Mouse (Mus musculus) gastrocnemius, adult 2 months (tissue): ENCODE data around the gene Paip2b. TPM values are rescaled to one million over a fixed set of nuclear protein-coding genes. Genes with fewer than 3 reads are reported as not detected.
A peak's percentile ranks its signal among the peaks of the same experiment; 100 is the strongest.

Experiments
- DNase-seq: peaks from one replicate; pipeline ENCODE4 v3.0.0; 2022
- H3K27ac ChIP-seq: fragments of 200-600 bp; 2 replicates; pipeline ENCODE4 v1.8.1; 2022; ENCODE audit warnings: mild to moderate bottlenecking
- H3K4me3 ChIP-seq: fragments of 200-600 bp; 2 replicates; pipeline ENCODE4 v1.8.1; 2022; ENCODE audit warnings: mild to moderate bottlenecking, moderate library complexity
- CTCF ChIP-seq: fragments of 200-600 bp; IDR thresholded peaks from 2 replicates; pipeline ENCODE4 v1.8.1; 2022; ENCODE audit warnings: antibody characterized with exemption, mild to moderate bottlenecking, moderate library complexity
- intact Hi-C: fragments of 180-260 bp; cut with DNase I; formaldehyde crosslinking; loops from one replicate; pipeline ENCODE4 v1.15.1; 2025
- total RNA-seq, 2 experiments: library from RNA; stranded (reverse); gene quantifications; 2 replicates each; pipeline ENCODE4 v1.2.3; 2021

Gene Paip2b
- total RNA-seq, 2 experiments from 2014 or later, result 89.1 to 102 TPM

DNA sequence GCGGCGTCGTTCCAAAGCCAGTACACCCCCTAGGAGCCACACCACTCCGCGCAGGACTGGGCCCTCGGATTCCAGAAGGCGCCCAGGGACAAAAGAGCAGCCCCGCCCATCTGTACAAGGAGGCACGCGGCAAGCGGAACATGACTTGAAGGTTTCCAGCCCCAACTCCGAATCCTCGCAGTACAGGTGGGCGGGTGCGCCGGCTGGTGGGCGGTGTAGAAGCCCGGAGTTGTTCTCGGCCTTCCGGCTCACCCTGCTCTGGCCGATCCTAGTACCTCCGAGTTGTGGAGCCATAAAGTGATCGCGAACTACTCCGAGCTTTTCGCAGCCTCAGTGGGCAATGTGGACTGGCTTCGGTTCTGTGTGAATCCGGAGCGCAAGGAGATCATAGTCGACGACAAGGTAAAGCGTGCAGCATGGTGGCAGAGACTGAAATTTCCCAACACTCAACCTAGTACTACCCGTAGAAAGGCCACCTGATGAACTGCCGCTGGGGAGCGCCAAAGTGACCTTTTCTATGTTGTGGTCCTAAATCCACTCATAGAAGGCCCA lies 68.6 kb downstream of the Paip2b start:
- peak overlapping the region; percentile 64 for H3K4me3 ChIP-seq
- H3K27ac ChIP-seq, result peak overlapping the region; percentile 5; the same call in 1 of the 2 replicates
- DNase-seq, result peak; percentile 39
- TF ChIP-seq CTCF, result peak; percentile 21; the same call in 1 of the 2 replicates
- intact Hi-C loops, result no loop called here

GRCm38 (mm10) chr6:83762344-83762743 lies 69.2 kb downstream of the Paip2b start, which contains the start of gene Ankrd53:
Gene Ankrd53, plus strand, starts transcription at chr6:83762644.
- H3K4me3 ChIP-seq, result peak within 1 kb of the TSS; percentile 64
- intact Hi-C loops, result no loop called here
- DNase-seq, result no peak
- TF ChIP-seq CTCF, result no peak
- peak within 1 kb of the TSS; percentile 5; the same call in 1 of the 2 replicates for H3K27ac ChIP-seq

DNA sequence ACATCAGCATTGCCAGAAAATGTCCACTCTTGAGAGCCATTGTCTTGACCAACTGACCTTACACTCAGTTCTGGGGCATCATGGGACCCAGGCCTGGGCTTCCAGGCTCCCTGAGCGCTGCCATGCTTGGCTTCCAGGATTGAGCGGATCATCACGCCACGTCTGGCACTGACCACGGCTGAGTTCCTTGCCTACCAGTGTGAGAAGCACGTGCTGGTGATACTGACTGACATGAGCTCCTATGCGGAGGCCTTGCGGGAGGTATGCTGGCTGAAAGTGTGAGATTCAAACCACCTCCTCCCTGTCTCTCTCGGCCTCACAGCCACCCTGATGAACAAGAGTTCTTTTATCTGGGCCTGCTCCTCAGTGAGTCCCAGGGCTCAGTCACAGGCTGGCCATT lies 75.5 kb downstream of the Paip2b start:
- no peak overlapping the region for H3K4me3 ChIP-seq
- intact Hi-C loops, result no loop called here
- no peak for TF ChIP-seq CTCF
- DNase-seq, result no peak
- no peak overlapping the region for H3K27ac ChIP-seq

Other genes starting within 250 kb of the Paip2b start
- gene Clec4f, start 175.6 kb downstream of the Paip2b start, total RNA-seq, result not detected
- gene Cd207, start 153.9 kb downstream of the Paip2b start, total RNA-seq, result not detected
- not detected for gene Vax2, start 120.5 kb downstream of the Paip2b start, total RNA-seq
- not detected for gene Atp6v1b1, start 88.8 kb downstream of the Paip2b start, total RNA-seq
- not detected for gene Ankrd53, start 69.1 kb downstream of the Paip2b start, total RNA-seq
- gene Tex261, start 55.9 kb downstream of the Paip2b start, total RNA-seq, result 10 to 100 TPM; 42.0 to 47.9 TPM
- gene Nagk, start 36.8 kb downstream of the Paip2b start, total RNA-seq, result 1 to 10 TPM; 5.3 to 5.5 TPM
- 10 to 100 TPM; 50.4 to 52.1 TPM for gene Zfp638, start 35.4 kb upstream of the Paip2b start, total RNA-seq
- 10 to 100 TPM; 70.1 to 76.4 TPM for gene Dysf, start 176.8 kb upstream of the Paip2b start, total RNA-seq